Mouse (Mus musculus) liver, embryonic 11.5 days (tissue): Measurements from ENCODE around the gene Tkt. TPM values are rescaled to one million over a fixed set of nuclear protein-coding genes. Genes with fewer than 3 reads are reported as not detected.

ENCODE experiments used
- ATAC-seq: fragments of 200-750 bp; cut with Nextera tagmentation; replicated peaks from 2 replicates; pipeline ENCODE4 v1.8.0; 2017; ENCODE audit warnings: moderate number of reproducible peaks, mild to moderate bottlenecking, moderate TSS enrichment, moderate library complexity; ENCODE audit not compliant: low FRiP score
- DNase-seq: peaks from one replicate; pipeline ENCODE4 v3.0.0-alpha.2; 2017; ENCODE audit warnings: low spot score
- H3K27ac ChIP-seq: fragments of 300-500 bp; sonication (generic); 2 replicates; pipeline ENCODE4 v1.5.1; 2014; ENCODE audit warnings: mild to moderate bottlenecking, low read depth, low read length, control low read depth
- H3K27me3 ChIP-seq: fragments of 300-500 bp; sonication (generic); replicated peaks from 2 replicates; pipeline ENCODE4 v1.6.1; 2014; ENCODE audit warnings: low read length, mixed read lengths; ENCODE audit not compliant: control insufficient read depth, insufficient read depth
- H3K36me3 ChIP-seq: fragments of 300-500 bp; sonication (generic); 2 replicates; pipeline ENCODE4 v1.6.1; 2014; ENCODE audit warnings: mild to moderate bottlenecking, low read length, moderate library complexity, mixed read lengths; ENCODE audit not compliant: control insufficient read depth, insufficient read depth
- H3K4me1 ChIP-seq: fragments of 300-500 bp; sonication (generic); replicated peaks from 2 replicates; pipeline ENCODE4 v1.6.1; 2014; ENCODE audit warnings: low read length, mixed read lengths; ENCODE audit not compliant: control insufficient read depth, insufficient read depth
- H3K4me2 ChIP-seq: fragments of 300-500 bp; sonication (generic); 2 replicates; pipeline ENCODE4 v1.6.1; 2014; ENCODE audit warnings: mild to moderate bottlenecking, control low read depth, moderate library complexity
- H3K4me3 ChIP-seq: fragments of 300-500 bp; sonication (generic); 2 replicates; pipeline ENCODE4 v1.5.1; 2014; ENCODE audit warnings: low read depth, low read length, control low read depth
- H3K9ac ChIP-seq: fragments of 300-500 bp; sonication (generic); 2 replicates; pipeline ENCODE4 v1.6.1; 2014; ENCODE audit warnings: low read depth, low read length, control low read depth
- H3K9me3 ChIP-seq: fragments of 300-500 bp; sonication (generic); 2 replicates; pipeline ENCODE4 v1.6.1; 2016; ENCODE audit warnings: low read length, inconsistent platforms, mixed read lengths; ENCODE audit not compliant: control insufficient read depth
- WGBS: fragments of 180-500 bp; shearing (Covaris S2); extraction: QIAGEN DNeasy Blood & Tissue Kit; methylation state at CpG from one replicate; pipeline ENCODE4 v1.1.7; 2014; 5-methylcytosine and 5-hydroxymethylcytosine counted together
- polyA plus RNA-seq: library from polyadenylated mRNA; unstranded; fragments of >200 nt; fragmentation: Nextera tagmentation; extraction: Ambion mirVana; gene quantifications from 2 replicates; pipeline ENCODE4 v1.2.1, GENCODE M21; 2014

The Tkt gene
- polyA plus RNA-seq, 1 experiment from 2014 or later, result 184 TPM

DNA sequence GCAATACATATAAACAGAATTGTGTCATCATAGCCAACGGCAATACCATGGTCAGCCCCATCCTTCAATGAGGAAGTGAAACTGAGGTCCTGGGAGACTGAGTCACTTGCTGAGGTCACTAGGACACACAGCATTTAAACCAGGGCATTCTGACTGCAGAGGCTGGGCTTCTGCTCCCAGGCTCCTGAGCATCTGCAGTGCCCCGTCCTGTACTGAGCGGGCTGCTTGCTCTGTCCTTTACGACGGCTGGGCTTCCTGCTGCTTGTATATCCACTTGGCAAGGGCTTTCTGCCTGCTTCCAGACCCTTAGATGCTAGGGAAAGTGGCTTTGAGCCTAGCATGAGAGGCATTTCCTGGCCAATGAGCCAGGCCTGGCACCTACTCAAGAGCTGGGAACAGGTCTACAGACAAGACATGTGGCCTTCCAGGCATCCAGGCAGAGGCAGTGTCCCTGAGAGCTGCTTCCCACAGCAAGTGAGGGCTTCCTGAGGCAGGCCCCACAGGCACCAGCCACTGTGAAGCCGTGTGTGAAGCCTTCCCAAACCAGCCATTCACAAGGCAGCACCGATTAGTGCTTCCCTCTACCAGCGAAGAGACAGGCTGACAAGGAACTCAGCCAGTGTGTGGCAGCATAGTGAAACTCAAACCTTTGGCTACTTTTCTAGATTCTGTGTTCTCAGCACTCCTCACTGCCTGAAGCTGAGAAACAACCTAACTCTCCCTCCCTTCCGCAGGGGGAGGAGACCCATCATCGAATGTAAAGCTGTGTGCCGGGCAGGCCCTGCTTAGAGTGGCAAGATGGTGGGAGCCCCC lies 45.3 kb downstream of the Tkt start:
- H3K27ac ChIP-seq, result no peak overlapping the region
- H3K9me3 ChIP-seq, result no peaks in the 10 kb centered on the region
- no peak overlapping the region for H3K4me2 ChIP-seq
- ATAC-seq (no peak), DNase-seq (no peak)
- H3K4me1 ChIP-seq, result peaks cover 5% of the 10 kb centered on the region; the same call in 1 of the 2 replicates
- 56% methylated on average over 11 of the region's 11 CpGs for WGBS
- no peaks in the 10 kb centered on the region for H3K27me3 ChIP-seq
- H3K36me3 ChIP-seq, result peaks cover 5% of the 10 kb centered on the region
- H3K9ac ChIP-seq, result peak overlapping the region; percentile 22; the same call in 1 of the 2 replicates
- H3K4me3 ChIP-seq, result no peak overlapping the region

DNA sequence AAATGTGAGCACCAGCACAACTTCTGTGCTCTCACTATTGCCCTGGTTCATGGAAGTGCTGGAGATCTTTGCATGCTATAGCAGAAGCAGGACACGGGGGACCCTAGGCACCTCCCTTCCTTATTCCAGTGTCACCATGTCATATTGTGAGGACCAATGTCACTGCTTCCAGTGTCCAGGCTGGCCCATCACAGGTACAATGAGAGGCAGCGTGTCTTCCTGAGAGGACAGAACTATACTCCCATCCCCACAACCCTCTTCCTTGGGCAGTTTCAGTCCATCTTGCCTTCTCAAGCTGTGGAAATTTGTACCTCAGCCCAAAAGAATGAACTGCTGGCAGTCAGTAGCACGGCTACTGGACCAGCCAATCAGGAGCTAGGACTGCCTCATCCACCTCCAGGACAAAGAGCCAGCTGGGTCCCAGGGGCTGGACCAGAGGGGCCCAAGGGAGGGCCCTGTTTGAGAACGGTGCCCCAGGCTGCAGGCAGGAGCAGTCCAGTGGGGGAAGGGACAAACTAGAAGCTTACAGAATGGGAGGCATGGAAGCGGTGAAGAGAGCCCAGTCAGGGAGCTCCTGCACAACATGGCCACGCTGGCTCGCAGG lies 46.0 kb downstream of the Tkt start:
- H3K9me3 ChIP-seq, result no peaks in the 10 kb centered on the region
- H3K9ac ChIP-seq, result no peak overlapping the region
- no peak overlapping the region for H3K4me3 ChIP-seq
- ATAC-seq (no peak), DNase-seq (no peak)
- no peak overlapping the region for H3K27ac ChIP-seq
- 66% methylated on average over 7 of the region's 7 CpGs for WGBS
- H3K4me2 ChIP-seq, result no peak overlapping the region
- peaks cover 5% of the 10 kb centered on the region; the same call in 1 of the 2 replicates for H3K4me1 ChIP-seq
- no peaks in the 10 kb centered on the region for H3K27me3 ChIP-seq
- H3K36me3 ChIP-seq, result peaks cover 8% of the 10 kb centered on the region

DNA sequence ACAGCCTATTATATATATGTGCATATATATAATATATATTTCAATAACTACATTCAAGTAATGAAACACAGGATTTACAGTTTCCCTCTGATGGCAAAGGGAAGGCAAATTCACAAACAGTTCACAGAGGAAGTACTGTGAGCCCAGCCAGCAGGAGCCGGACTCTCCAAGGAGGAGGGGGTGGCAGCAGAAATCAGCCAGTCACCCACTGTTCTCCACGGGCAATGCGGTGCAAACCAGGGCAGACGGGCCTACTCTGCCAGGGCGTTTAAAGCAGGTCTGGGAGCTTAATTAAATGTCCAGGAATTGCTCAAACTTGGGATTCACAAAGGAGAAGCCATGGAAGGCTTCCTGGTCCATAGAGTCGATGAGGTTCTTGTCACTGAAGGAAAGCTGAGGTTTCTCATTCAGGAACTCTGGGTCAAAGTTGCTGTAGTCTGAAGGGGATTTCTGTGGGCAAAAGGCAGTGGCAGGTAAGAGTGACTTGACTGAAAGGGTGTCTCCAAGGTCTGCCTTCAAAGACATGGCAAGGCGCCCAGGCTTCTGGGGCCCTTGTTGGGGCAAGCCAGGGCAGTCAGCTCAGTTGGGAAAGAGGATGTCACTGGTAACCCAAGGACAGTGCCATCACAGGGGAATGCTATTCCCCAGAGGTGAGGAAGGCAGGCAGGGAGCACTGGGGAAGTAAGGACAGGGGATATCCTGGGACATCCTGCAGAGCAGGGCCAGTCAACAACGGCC lies 47.6 kb downstream of the Tkt start:
- Histone ChIP-seq H3K4me2 (no peak overlapping the region), H3K27me3 (no peaks in the 10 kb centered on the region), H3K9me3 (no peaks in the 10 kb centered on the region), H3K9ac (no peak overlapping the region), H3K27ac (no peak overlapping the region), H3K4me1 (peaks cover 5% of the 10 kb centered on the region; the same call in 1 of the 2 replicates), H3K36me3 (peaks cover 15% of the 10 kb centered on the region), H3K4me3 (no peak overlapping the region)
- ATAC-seq (no peak), DNase-seq (no peak)
- WGBS, result 88% methylated on average over 8 of the region's 8 CpGs

DNA sequence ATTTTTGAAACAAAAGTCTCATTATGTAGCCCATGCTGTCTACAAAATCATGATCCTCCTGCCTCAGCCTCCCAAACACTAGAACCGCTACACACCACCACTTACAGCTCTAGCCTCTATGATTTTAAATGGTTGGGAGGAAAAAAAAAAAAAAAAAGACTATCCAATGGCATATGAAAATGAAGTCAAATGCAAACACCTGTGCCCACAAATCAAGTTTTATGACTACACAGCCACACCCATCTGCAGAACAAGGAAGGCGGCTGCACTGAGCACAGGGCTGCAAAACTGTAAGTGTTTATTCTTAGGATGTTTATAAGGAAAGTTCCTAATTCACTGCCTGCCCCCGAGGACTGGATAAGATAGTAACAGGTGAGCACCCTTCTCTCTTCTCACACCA lies 48.2 kb downstream of the Tkt start:
- Histone ChIP-seq H3K27me3 (no peaks in the 10 kb centered on the region), H3K9me3 (no peaks in the 10 kb centered on the region), H3K4me1 (peaks cover 5% of the 10 kb centered on the region; the same call in 1 of the 2 replicates), H3K4me3 (no peak overlapping the region), H3K36me3 (peaks cover 18% of the 10 kb centered on the region), H3K9ac (no peak overlapping the region), H3K27ac (no peak overlapping the region), H3K4me2 (no peak overlapping the region)
- 87% methylated on average over 3 of the region's 3 CpGs for WGBS
- DNase-seq (no peak), ATAC-seq (no peak)

DNA sequence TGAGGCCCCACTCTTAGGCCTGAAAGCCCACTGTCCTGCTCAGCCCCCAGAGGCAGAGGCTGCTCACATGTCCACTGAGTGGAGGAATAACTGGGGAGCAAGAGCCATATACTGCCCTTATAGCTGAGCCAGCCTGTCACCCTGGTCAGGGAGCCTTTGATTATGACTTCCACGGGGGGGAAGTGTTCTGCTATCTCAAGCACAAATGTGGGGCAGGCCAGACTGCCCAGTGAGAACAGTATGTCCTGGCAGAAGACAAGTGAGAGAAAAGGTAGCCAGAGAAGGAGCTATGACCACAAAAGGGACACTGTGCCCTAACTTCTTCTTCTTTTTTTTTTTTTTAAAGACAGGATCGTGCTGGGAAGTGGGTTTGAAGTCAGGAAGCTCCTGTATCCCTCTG lies 49.0 kb downstream of the Tkt start:
- Histone ChIP-seq H3K4me3 (no peak overlapping the region), H3K27me3 (no peaks in the 10 kb centered on the region), H3K4me2 (no peak overlapping the region), H3K4me1 (no peaks in the 10 kb centered on the region), H3K27ac (no peak overlapping the region), H3K36me3 (peaks cover 20% of the 10 kb centered on the region), H3K9me3 (no peaks in the 10 kb centered on the region), H3K9ac (no peak overlapping the region)
- DNase-seq, result no peak
- no peak for ATAC-seq
- WGBS, result 67% methylated on average over 2 of the region's 2 CpGs

DNA sequence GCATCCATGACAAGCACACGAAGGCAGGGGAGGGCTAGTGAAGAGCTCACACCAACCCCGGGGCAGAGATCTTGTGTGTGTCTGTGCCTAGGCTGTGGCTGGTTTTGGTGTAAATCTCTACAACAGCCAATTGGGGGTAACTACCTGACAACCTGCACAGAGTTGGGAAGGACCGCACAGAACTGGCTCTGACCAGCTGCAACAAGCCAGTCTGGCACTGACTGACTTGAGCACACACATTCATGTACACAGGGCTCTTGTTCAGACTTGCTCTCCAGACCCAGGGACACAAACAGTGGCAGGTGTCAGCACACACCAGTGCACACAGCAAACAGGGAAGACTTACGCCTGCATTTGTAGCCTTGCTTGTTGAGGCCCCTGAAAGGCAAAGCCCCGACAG lies 58.7 kb downstream of the Tkt start:
- Histone ChIP-seq H3K27me3 (no peaks in the 10 kb centered on the region), H3K27ac (no peak overlapping the region), H3K4me2 (no peak overlapping the region), H3K9me3 (no peaks in the 10 kb centered on the region), H3K9ac (no peak overlapping the region), H3K36me3 (peaks cover 5% of the 10 kb centered on the region; the same call in 1 of the 2 replicates), H3K4me3 (no peak overlapping the region), H3K4me1 (peaks cover 4% of the 10 kb centered on the region)
- DNase-seq (no peak), ATAC-seq (no peak)
- WGBS, result 89% methylated on average over 5 of the region's 5 CpGs

DNA sequence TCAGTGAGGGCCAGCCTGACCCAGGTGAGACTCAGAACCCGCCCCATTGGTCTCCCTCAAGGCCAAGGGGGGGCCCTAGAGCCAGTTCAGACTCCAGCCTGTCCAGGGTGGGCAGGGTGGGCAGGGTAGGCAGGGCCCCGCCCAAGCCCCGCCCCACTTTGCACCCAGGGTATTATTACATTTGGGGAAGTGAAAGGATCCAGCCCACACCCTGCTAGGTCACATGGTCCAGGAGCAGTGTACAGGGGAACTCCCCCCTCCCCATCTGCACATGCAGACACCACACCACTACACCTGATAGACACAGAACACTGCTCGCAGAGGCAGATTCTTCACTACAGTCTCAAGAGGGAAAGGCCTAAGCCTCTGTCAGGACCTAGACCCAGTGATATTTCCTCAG lies 59.5 kb downstream of the Tkt start:
- peaks cover 7% of the 10 kb centered on the region for H3K4me1 ChIP-seq
- DNase-seq (no peak), ATAC-seq (0 out of 2 replicates have a peak, but pooled peaks have one; percentile 24)
- H3K36me3 ChIP-seq, result peaks cover 5% of the 10 kb centered on the region; the same call in 1 of the 2 replicates
- no peak overlapping the region for H3K4me3 ChIP-seq
- H3K27ac ChIP-seq, result no peak overlapping the region
- no peak overlapping the region for H3K9ac ChIP-seq
- H3K4me2 ChIP-seq, result no peak overlapping the region
- H3K27me3 ChIP-seq, result no peaks in the 10 kb centered on the region
- WGBS, result 67% methylated on average over 4 of the region's 4 CpGs
- H3K9me3 ChIP-seq, result no peaks in the 10 kb centered on the region

DNA sequence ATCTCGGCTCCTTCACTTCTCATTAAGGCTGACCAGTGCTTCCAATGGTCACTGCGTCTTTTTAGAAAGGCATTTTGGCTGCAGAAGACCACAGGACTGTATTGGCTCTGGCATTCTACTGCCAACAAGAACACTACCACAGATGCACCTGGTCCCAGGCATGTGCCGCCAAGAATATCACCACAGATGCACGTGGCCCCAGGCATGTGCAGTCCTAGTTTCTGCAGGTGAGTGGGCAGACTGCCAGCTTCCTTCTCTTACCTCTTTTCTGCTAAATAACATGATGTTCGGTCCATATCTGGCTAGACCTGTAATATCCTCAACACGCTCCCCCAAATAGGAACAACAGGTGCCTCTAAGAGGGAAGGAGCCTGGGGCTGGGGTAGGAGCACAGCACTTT lies 60.0 kb downstream of the Tkt start:
- H3K36me3 ChIP-seq, result peaks cover 5% of the 10 kb centered on the region; the same call in 1 of the 2 replicates
- no peak overlapping the region for H3K9ac ChIP-seq
- no peak for DNase-seq
- H3K4me1 ChIP-seq, result peaks cover 11% of the 10 kb centered on the region
- 89% methylated on average over 6 of the region's 6 CpGs for WGBS
- no peak overlapping the region for H3K4me3 ChIP-seq
- no peak overlapping the region for H3K27ac ChIP-seq
- H3K9me3 ChIP-seq, result no peaks in the 10 kb centered on the region
- H3K4me2 ChIP-seq, result no peak overlapping the region
- no peaks in the 10 kb centered on the region for H3K27me3 ChIP-seq
- no peak for ATAC-seq
